Mouse (Mus musculus) embryonic facial prominence, embryonic 15.5 days (tissue): ENCODE measurements around the gene Taar8b. TPM values are rescaled to one million over a fixed set of nuclear protein-coding genes. Genes with fewer than 3 reads are reported as not detected.

Source experiments
- polyA plus RNA-seq: library from polyadenylated mRNA; unstranded; fragments of >200 nt; fragmentation: Nextera tagmentation; extraction: Ambion mirVana; gene quantifications from 2 replicates; pipeline ENCODE4 v1.2.1, GENCODE M21; 2015

Taar8b gene
- polyA plus RNA-seq, 1 experiment from 2014 or later: not detected

Other genes starting within 250 kb of the Taar8b start
- gene Vnn3, start 240.8 kb downstream of the Taar8b start, polyA plus RNA-seq: 0.12 and 0.14 TPM in 2 replicates
- 0.43 and 0.56 TPM in 2 replicates for gene Vnn1, start 197.6 kb downstream of the Taar8b start, polyA plus RNA-seq
- gene Taar1, start 171.9 kb downstream of the Taar8b start, polyA plus RNA-seq: not detected in 2 replicates
- 0.50 and 0.75 TPM in 2 replicates for gene Taar2, start 153.7 kb downstream of the Taar8b start, polyA plus RNA-seq
- gene Taar3, start 142.7 kb downstream of the Taar8b start, polyA plus RNA-seq: not detected in 2 replicates
- gene Taar4, start 131.8 kb downstream of the Taar8b start, polyA plus RNA-seq: not detected in 2 replicates
- not detected in 2 replicates for gene Taar5, start 121.6 kb downstream of the Taar8b start, polyA plus RNA-seq
- not detected in 2 replicates for gene Taar6, start 106.6 kb downstream of the Taar8b start, polyA plus RNA-seq
- not detected in 2 replicates for gene Taar7a, start 98.8 kb downstream of the Taar8b start, polyA plus RNA-seq
- 0.15 TPM in 1 of 2 replicates, not detected in the other for gene Taar7b, start 92.4 kb downstream of the Taar8b start, polyA plus RNA-seq
- gene Taar7d, start 65.1 kb downstream of the Taar8b start, polyA plus RNA-seq: 0.27 and 0.37 TPM in 2 replicates
- not detected in 2 replicates for gene Taar7e, start 54.7 kb downstream of the Taar8b start, polyA plus RNA-seq
- gene Taar7f, start 42.8 kb downstream of the Taar8b start, polyA plus RNA-seq: not detected in 2 replicates
- gene Taar8a, start 15.8 kb downstream of the Taar8b start, polyA plus RNA-seq: not detected in 2 replicates
- not detected in 2 replicates for gene Taar8c, start 9.6 kb upstream of the Taar8b start, polyA plus RNA-seq
- not detected in 2 replicates for gene Taar9, start 17.2 kb upstream of the Taar8b start, polyA plus RNA-seq
- gene Stx7, start 57.0 kb upstream of the Taar8b start, polyA plus RNA-seq: 70.1 and 73.2 TPM in 2 replicates
- gene Moxd1, start 131.2 kb upstream of the Taar8b start, polyA plus RNA-seq: 29.5 and 29.8 TPM in 2 replicates